Mouse (Mus musculus): ENCODE data around the gene Farsb. TPM values are rescaled to one million over a fixed set of nuclear protein-coding genes. Genes with fewer than 3 reads are reported as not detected.
"Not testable (repeated sequence)": the region's sequence is repeated elsewhere in the genome, so short reads cannot be mapped to it uniquely, and the experiment has no call there.

The Farsb gene
- total and polyA plus RNA-seq, 3 experiments: 114 to 205 (median 180) TPM

GRCm38 (mm10) chr1:78510862-78511261 lies 22.2 kb upstream of the Farsb start, which contains the start of gene Mogat1:
Gene Mogat1 (plus strand): TSS chr1:78510991.
- TF ChIP-seq GABPA (IDR thresholded peaks at IDR 0.05; ENCODE audit: insufficient replicate concordance, low read depth, low read length) (no peak), MXI1 (IDR thresholded peaks at IDR 0.05; ENCODE audit: low read depth, low read length) (no peak), ZMIZ1 (IDR thresholded peaks at IDR 0.05; ENCODE audit: low read depth, low read length) (no peak), EP300 (IDR thresholded peaks at IDR 0.05; ENCODE audit: low read length) (no peak), POLR2A (IDR thresholded peaks at IDR 0.05; ENCODE audit: low read depth, low read length) (no peak)
- no peak within 1 kb of the TSS for H3K9ac ChIP-seq (ENCODE audit: insufficient read depth, low read depth)
- in situ Hi-C loops (cut with MboI; ENCODE audit: low pct_ligation_motif_present, low pct_unique_long_range_greater_than_20kb, low sequenced_read_pairs): no loop called here
- H3K9me3 ChIP-seq (replicated peaks; ENCODE audit: low read length): no peaks in the 10 kb centered on the region
- H3K27me3 ChIP-seq (replicated peaks): peaks cover 12% of the 10 kb centered on the region
- H3K36me3 ChIP-seq (replicated peaks in 1 of 2; ENCODE audit: control insufficient read depth in 1 of 2, insufficient read depth in 1 of 2, low read length in 1 of 2): no peaks in the 10 kb centered on the region
- H3K4me2 ChIP-seq (ENCODE audit: insufficient read depth, low read depth, poor library complexity, severe bottlenecking): no peak within 1 kb of the TSS
- no peak within 1 kb of the TSS for H3K4me3 ChIP-seq (replicated peaks in 1 of 3; ENCODE audit: low read depth in 2 of 3, low read length in 2 of 3, poor library complexity in 1 of 3)
- dilution Hi-C loops (cut with MboI; ENCODE audit: extremely low pct_ligation_motif_present, extremely low pct_unique_long_range_greater_than_20kb, low sequenced_read_pairs): no loop called here
- H3K79me2 ChIP-seq (replicated peaks; ENCODE audit: control insufficient read depth, extremely low read depth, insufficient read depth, poor library complexity, severe bottlenecking): no peaks in the 10 kb centered on the region
- DNase-seq (ENCODE audit: extremely low read depth): no peak
- H3K27ac ChIP-seq (ENCODE audit: insufficient read depth, low read depth): no peak within 1 kb of the TSS
- no peaks in the 10 kb centered on the region for H3K4me1 ChIP-seq (ENCODE audit: control insufficient read depth in 1 of 2, insufficient read depth in 2 of 2)

GRCm38 (mm10) chr1:78507137-78507536 lies 18.4 kb upstream of the Farsb start:
- H3K27me3 ChIP-seq (replicated peaks): peaks cover 15% of the 10 kb centered on the region
- H3K9ac ChIP-seq (ENCODE audit: insufficient read depth, low read depth): no peak overlapping the region
- H3K79me2 ChIP-seq (replicated peaks; ENCODE audit: control insufficient read depth, extremely low read depth, insufficient read depth, poor library complexity, severe bottlenecking): no peaks in the 10 kb centered on the region
- in situ Hi-C loops (cut with MboI; ENCODE audit: low pct_ligation_motif_present, low pct_unique_long_range_greater_than_20kb, low sequenced_read_pairs): no loop called here
- DNase-seq (ENCODE audit: extremely low read depth): no peak
- H3K27ac ChIP-seq (ENCODE audit: insufficient read depth, low read depth): no peak overlapping the region
- dilution Hi-C loops (cut with MboI; ENCODE audit: extremely low pct_ligation_motif_present, extremely low pct_unique_long_range_greater_than_20kb, low sequenced_read_pairs): no loop called here
- no peak overlapping the region for H3K4me3 ChIP-seq (replicated peaks in 1 of 3; ENCODE audit: low read depth in 2 of 3, low read length in 2 of 3, poor library complexity in 1 of 3)
- H3K9me3 ChIP-seq (replicated peaks; ENCODE audit: low read length): no peaks in the 10 kb centered on the region
- H3K4me1 ChIP-seq (ENCODE audit: control insufficient read depth in 1 of 2, insufficient read depth in 2 of 2): no peaks in the 10 kb centered on the region
- TF ChIP-seq PAX5 (IDR thresholded peaks at IDR 0.05; ENCODE audit: low read length): no peak
- TF ChIP-seq MAZ (IDR thresholded peaks at IDR 0.05; ENCODE audit: low read depth, low read length): no peak
- H3K4me2 ChIP-seq (ENCODE audit: insufficient read depth, low read depth, poor library complexity, severe bottlenecking): no peak overlapping the region
- H3K36me3 ChIP-seq (replicated peaks in 1 of 2; ENCODE audit: control insufficient read depth in 1 of 2, insufficient read depth in 1 of 2, low read length in 1 of 2): no peaks in the 10 kb centered on the region

- no peak for DNase-seq (ENCODE audit: extremely low read depth)
- no peak overlapping the region for H3K9ac ChIP-seq (ENCODE audit: insufficient read depth, low read depth)
- H3K27ac ChIP-seq (ENCODE audit: insufficient read depth, low read depth): no peak overlapping the region
- in situ Hi-C loops (cut with MboI; ENCODE audit: low pct_ligation_motif_present, low pct_unique_long_range_greater_than_20kb, low sequenced_read_pairs) (no loop called here), dilution Hi-C loops (cut with MboI; ENCODE audit: extremely low pct_ligation_motif_present, extremely low pct_unique_long_range_greater_than_20kb, low sequenced_read_pairs) (no loop called here)
- H3K36me3 ChIP-seq (replicated peaks in 1 of 2; ENCODE audit: control insufficient read depth in 1 of 2, insufficient read depth in 1 of 2, low read length in 1 of 2): no peaks in the 10 kb centered on the region
- H3K4me1 ChIP-seq (ENCODE audit: control insufficient read depth in 1 of 2, insufficient read depth in 2 of 2): no peaks in the 10 kb centered on the region
- H3K79me2 ChIP-seq (replicated peaks; ENCODE audit: control insufficient read depth, extremely low read depth, insufficient read depth, poor library complexity, severe bottlenecking): no peaks in the 10 kb centered on the region
- TF ChIP-seq MYC (IDR thresholded peaks at IDR 0.05; ENCODE audit: low read depth, low read length) (no peak), MEF2A (IDR thresholded peaks at IDR 0.05; ENCODE audit: borderline replicate concordance, low read depth, low read length) (no peak), TBP (conservative IDR thresholded peaks at IDR 0.05; ENCODE audit: low read depth, low read length) (no peak), ZC3H11A (IDR thresholded peaks at IDR 0.05; ENCODE audit: low read depth, low read length) (no peak)
- no peak overlapping the region for H3K4me2 ChIP-seq (ENCODE audit: insufficient read depth, low read depth, poor library complexity, severe bottlenecking)
- H3K9me3 ChIP-seq (replicated peaks; ENCODE audit: low read length): no peaks in the 10 kb centered on the region
- H3K27me3 ChIP-seq (replicated peaks): peaks cover 5% of the 10 kb centered on the region
- no peak overlapping the region for H3K4me3 ChIP-seq (replicated peaks in 1 of 3; ENCODE audit: low read depth in 2 of 3, low read length in 2 of 3, poor library complexity in 1 of 3)
Measured at GRCm38 (mm10) chr1:78502527-78502926, 13.8 kb upstream of the Farsb start.

GRCm38 (mm10) chr1:78501856-78502255 lies 13.2 kb upstream of the Farsb start:
- not testable (repeated sequence) for DNase-seq (ENCODE audit: extremely low read depth); H3K27ac ChIP-seq (ENCODE audit: insufficient read depth, low read depth)

More at GRCm38 (mm10) chr1:78501856-78502255, 13.2 kb upstream of the Farsb start:
- H3K36me3 ChIP-seq (replicated peaks in 1 of 2; ENCODE audit: control insufficient read depth in 1 of 2, insufficient read depth in 1 of 2, low read length in 1 of 2); dilution Hi-C loops (cut with MboI; ENCODE audit: extremely low pct_ligation_motif_present, extremely low pct_unique_long_range_greater_than_20kb, low sequenced_read_pairs); H3K4me2 ChIP-seq (ENCODE audit: insufficient read depth, low read depth, poor library complexity, severe bottlenecking); H3K9ac ChIP-seq (ENCODE audit: insufficient read depth, low read depth); in situ Hi-C loops (cut with MboI; ENCODE audit: low pct_ligation_motif_present, low pct_unique_long_range_greater_than_20kb, low sequenced_read_pairs); H3K4me3 ChIP-seq (replicated peaks in 1 of 3; ENCODE audit: low read depth in 2 of 3, low read length in 2 of 3, poor library complexity in 1 of 3); H3K9me3 ChIP-seq (replicated peaks; ENCODE audit: low read length); H3K4me1 ChIP-seq (ENCODE audit: control insufficient read depth in 1 of 2, insufficient read depth in 2 of 2); H3K27me3 ChIP-seq (replicated peaks); H3K79me2 ChIP-seq (replicated peaks; ENCODE audit: control insufficient read depth, extremely low read depth, insufficient read depth, poor library complexity, severe bottlenecking): not testable (repeated sequence)
